Mouse (Mus musculus) gastrocnemius, postnatal 14 days (tissue): Measurements from ENCODE around the gene Tnr. TPM values are rescaled to one million over a fixed set of nuclear protein-coding genes. Genes with fewer than 3 reads are reported as not detected.
A peak's percentile ranks its signal among the peaks of the same experiment; 100 is the strongest.

Source experiments
- DNase-seq: peaks from one replicate; pipeline ENCODE4 v3.0.0; 2021; ENCODE audit warnings: mixed read lengths
- intact Hi-C: fragments of 180-260 bp; cut with DNase I; formaldehyde crosslinking; loops from one replicate; pipeline ENCODE4 v1.15.1; 2025; ENCODE audit warnings: low total_unique reads
- total RNA-seq, 2 experiments: library from RNA; stranded (reverse); gene quantifications; 2 replicates each; pipeline ENCODE4 v1.2.3; 2021

Gene Tnr
- total RNA-seq, 2 experiments from 2014 or later = 0.04 TPM; not detected in 1

DNA sequence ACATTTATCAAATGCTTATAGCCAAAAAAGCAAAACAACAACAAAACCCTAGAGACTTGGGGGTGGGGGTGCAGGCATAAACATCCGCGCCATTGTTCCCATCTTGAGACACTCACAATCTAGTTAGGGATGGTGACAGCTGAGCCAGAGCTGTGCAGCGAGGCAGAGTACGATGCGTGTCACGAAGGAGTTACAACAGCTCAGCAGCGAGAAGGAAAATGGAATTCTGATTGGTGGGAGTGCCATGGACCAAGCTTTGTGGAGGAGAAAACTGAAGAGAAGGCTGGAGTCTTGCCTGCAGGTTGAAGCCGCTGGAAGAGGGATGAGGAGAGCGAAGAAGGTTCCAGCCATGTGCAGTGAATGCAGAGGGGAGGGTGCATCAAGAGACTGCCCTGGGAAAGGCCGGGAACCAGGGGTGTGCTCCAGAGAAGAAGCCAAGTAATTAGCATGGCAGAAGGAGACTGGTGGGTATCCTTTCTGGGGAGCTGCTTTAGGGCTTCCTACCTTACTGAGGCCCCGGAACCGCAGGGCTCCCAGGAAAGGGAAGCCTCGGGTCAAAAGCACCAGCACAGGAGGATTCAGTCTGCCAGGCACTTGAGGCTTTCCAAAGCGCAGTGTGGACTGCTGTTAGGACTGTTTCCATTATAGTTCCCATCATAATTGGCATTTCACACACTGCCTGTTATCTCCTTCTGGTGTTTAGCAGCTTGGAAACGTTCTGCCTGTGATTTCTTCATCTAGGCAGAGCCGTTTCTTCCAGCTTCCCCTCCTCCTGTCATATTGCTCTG, 91.3 kb downstream of the Tnr start:
- intact Hi-C loops = no loop called here

DNA sequence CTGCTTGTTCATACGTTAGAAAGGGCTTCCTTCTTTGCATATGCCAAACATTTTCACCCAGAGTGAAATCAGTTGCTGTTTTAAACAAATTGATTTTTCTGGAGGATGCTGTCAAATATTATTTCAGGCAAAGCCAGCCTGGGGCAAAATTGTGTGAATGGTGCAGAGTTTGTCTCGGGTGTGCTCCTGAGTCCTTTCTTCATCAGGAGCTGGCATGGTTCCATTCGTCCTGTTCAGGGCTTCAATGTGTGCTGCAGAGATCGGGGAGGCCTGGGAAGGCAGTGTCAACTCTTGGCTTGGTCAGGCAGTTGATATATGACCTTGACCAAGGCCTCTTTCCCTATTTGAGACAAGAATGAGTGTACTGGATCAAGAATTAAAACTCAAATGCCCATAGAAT, 92.1 kb downstream of the Tnr start:
- intact Hi-C loops = no loop called here
- no peak for DNase-seq

More for the DNA sequence above, 91.3 kb downstream of the Tnr start:
- no peak for DNase-seq

DNA sequence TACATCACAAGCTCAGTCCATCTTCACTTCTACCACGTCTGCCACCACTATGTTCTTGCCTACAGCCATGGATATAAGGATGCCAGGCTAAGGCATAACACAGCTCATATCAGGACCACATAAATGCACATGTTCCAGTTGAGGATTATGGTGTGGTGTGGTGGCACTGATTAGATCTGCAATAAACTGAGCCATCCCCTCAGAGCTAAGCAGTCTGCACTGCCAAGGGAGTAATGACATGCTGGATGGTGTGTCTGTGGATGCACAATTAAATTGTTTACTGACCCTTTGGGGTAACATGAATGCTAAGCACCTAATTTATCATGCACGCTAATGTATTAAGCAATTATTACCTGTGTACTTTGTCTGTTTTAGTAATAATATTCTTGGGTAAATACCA, 95.6 kb downstream of the Tnr start:
- intact Hi-C loops = no loop called here
- no peak for DNase-seq

DNA sequence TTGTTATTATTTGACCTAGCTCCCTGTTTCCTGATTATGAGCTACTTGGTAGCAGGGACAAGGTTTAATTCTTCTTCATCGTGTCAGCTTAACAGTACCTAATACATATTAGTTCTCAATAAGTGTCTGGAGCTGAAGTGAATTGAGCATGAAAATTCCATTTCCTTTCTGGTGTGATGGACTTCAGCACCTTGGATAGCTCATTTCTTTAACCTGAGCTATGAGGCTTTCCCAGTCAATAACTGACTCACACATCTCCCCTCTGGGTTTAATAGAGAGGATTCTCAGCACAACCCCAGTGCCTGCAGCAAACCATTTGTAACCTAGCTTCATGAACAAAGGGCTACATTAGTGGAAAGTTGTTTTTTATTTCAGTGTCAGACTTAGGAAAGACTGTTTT, 97.8 kb downstream of the Tnr start:
- DNase-seq = no peak
- intact Hi-C loops = no loop called here

DNA sequence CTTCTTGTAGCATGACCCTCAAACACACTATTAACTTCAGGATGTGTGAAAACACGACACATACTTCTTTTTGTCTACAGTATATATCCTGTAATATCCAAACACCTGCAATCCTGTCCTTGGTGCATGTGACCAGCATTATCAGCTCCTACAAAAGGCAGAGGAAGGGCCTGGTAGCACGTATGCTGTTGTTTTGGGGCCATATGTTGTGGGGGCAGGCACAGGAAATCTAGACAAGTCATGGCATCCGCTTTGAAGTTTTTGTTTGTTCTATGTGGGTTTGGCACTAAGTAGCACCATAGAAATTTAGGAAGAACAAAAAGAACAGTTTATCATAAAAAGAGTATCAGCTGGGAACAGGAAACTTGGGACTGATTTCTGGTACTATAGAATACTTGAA, 105.5 kb downstream of the Tnr start:
- intact Hi-C loops = no loop called here
- DNase-seq = no peak

DNA sequence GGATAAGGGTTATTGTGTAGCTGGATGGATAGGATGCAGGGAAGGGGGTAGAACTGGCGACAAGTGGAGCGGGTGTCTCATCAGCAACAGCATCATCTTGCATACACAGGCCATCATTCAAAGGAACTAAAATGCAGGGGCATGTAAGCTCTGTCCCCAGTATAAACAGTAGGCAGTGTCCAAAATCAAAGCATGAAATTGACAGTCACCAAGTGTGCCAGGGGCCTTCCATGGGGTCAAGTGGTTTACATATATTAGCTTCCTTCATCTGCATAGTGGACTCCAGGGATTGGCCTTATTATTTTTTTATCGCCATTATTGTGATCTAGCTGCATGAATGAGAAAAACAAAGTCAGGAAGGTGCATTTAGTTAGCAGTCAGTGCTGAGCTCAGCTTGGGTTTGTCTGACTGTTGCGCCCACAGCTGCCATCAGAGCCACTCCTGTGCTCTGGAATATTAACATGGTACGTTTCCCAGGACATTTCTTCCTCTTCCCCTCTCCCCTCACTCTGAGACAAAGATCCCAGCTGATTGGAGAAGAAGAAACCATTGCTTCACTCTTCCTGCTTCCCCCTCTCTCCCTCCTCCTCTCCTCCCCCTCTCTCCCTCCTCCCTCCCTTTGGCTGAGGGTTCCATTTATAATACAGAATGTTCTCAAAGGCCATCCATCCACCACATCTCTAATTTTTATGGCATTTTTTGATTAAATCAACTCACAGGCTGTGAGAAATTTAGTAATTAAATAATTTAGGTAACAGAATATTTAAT, 106.4 kb downstream of the Tnr start:
- intact Hi-C loops = no loop called here
- DNase-seq = no peak

DNA sequence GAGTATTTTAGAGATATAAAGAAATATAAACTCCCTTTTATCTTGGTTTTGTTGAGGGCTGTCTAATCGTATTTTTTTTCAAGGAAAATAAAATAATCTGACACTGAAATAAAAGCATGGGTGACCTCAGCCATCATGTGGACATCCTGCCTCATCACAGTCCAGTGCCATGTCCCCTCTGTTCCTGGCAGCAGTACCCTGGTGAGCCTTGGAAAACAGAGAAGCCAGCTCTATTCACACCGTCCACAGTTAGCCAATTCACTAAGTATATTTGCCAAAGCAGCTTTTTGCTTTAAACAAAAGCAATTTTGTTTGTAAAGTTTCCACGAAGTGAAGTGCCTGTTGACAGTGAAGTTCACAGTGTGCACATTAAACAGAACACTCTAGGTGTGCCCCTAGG, 109.0 kb downstream of the Tnr start:
- no peak for DNase-seq
- intact Hi-C loops = no loop called here

DNA sequence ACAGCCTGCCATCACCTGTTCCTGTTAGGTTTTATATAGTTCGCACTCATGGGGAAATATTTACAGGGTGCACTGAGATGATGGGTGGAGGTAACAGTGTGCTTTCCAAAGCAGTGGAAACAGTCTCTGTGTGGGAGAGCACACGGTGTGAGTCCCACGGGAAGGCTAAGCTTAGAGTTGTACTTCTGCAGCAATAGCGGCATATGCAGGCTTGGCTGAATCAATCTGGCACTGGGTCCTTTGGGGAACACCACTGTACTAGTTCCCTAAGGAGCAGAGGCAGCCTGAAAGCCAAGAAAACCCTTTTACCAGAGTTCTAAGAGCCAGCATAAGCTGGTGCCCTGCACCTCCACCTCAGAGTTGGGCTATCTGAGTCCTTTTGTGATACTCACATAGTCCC, 115.8 kb downstream of the Tnr start:
- no peak for DNase-seq
- intact Hi-C loops = no loop called here

DNA sequence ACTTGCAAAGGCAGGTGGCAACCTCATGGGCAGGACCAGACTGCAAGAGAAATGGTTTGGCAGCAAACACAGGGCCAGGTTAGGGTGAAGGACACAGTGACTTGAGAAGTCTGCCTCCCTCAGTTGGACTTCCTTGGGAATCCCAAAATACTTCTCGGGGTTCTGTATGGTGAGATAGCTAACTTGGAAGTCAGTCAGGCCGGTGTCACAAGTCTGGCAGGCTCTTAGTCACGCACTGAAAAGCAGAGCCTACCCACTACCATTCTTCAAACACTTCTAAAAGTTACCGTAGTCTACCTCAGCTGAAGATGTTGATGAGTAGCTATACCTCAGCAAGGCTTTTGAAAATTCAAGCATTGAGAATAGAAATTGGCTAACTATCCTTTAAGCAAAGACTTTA, 122.2 kb downstream of the Tnr start:
- DNase-seq = no peak
- intact Hi-C loops = no loop called here

DNA sequence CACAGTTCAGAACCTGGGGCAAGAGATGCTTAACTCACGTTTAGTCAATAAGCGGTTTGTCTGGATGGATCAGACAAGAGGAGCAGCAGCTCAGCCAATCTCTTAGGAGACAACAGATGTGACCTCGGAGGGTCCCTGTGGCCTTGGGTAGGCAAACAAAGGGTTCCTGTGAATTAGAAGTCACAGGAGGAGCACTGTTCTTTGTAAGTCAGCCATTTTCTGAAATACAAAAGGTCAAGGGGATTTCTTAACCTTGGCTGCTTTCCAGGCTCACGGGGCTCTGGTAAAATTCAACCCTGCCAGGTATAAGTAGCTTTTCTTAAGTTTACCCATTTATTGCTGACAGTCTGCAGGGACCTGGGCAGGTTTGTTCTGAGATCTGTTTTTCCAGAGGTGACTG, 126.9 kb downstream of the Tnr start:
- intact Hi-C loops = no loop called here

DNA sequence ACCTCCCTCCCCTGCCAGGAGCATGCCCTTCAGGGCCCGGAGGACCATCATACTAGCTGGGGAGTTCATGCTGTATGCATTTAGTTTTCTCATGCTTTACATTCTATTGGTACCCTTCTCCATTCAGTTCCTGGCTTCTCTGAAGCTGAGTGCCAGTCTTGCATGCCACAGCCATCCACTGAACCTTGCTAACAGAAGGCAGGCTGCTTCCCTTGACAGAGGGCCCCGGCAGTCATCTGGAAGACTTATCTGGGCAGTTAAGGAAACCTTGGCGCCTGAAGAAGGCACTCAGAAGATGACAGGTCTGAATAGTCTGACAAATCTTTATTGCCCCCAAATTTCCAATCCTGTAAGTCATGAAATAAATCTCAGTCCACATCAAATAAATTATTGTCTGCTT, 131.7 kb downstream of the Tnr start:
- intact Hi-C loops = no loop called here
- no peak for DNase-seq

More for the DNA sequence above, 126.9 kb downstream of the Tnr start:
- DNase-seq = no peak

DNA sequence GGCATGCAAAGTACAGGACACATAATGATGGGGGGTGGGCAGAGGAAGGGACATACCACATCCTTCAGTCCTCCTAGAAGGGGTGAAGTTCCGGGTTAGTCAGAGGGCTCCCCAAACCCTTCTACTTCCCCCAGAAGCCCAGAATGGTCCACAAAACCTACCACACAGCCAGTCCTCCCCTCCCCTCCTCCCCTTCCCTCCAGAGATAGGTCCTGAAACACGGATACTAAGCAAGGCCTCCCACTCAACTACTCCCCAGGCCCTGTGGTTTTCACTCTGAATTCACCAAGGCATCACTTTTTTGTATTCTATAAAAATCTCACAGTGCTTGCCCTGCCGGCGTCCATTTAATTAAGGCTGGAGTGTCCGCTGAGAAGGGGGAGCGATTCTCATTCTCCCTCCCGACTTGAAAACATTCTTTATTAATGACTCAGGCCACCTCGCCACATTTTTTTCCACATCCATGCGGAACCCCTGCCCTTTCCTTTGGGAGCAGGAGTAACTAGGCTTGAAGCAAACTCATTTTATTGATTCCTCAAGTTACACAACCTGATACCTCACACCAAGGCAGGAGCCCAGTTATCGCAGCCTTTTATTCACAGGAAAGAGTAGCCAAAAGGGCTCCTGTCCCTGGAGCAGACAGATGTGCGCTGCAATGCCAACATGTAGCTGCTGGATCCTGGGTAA, 134.4 kb downstream of the Tnr start:
- no peak for DNase-seq
- intact Hi-C loops = no loop called here

DNA sequence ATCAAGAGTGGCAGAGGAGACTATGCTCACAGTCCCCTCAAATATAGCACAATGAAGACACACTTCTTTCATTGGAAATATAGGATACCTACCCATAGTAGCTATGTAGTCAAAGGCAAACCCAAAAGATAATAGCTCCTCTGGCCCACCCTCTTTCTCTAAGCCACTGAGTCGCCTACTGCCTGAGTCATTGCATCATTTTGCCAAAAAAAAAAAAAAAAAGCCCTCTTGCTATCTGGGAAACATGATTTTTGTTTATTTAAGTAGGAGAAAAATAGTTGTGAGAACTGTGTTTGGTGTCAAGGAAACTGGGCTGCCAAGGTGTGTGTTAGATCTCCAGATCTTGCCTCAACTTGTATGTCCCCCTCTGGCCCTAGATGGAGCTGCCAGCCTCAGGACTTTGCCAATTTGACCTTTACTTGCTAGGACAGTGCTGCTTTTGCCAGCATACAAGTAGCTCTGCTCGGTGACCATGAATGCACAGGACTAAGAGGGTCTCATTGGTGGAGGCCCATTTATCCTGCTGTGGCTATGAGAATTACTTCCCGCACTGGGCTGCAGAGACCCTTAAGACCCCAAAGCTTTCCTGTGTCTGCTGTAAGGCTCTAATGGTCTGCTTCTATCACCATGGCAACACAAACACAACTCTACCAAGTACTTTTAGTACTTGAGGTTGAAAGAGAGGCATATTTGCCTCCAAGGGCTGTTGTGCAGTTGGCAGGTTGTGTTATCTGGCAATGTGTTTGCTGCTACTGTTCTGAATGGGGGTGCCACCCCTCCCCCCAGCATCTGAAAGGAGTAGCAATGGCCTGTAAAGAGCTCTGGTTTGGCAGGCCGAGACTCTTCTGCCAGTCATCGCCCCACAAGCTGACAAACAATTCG, 137.3 kb downstream of the Tnr start:
- intact Hi-C loops = no loop called here
- DNase-seq = no peak

DNA sequence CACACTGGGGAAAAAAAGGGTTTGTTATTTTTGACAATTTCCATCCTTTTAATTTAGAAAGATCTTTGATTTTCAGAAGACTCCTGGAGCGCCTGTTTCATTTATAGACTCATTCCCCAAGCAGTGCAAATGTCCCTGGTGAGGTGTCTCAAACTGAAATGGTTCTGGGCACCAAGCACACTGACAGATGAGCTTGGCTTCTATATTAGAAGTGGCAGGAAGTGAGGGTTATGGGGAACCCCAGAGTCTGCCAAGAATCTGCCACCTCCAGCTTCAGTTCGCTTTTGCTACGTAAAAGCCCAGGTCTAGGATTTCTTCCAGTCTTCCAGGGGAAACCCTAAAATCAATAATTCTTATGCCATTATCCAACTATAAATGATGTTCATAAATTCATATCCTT, 140.9 kb downstream of the Tnr start:
- intact Hi-C loops = no loop called here
- DNase-seq = no peak

DNA sequence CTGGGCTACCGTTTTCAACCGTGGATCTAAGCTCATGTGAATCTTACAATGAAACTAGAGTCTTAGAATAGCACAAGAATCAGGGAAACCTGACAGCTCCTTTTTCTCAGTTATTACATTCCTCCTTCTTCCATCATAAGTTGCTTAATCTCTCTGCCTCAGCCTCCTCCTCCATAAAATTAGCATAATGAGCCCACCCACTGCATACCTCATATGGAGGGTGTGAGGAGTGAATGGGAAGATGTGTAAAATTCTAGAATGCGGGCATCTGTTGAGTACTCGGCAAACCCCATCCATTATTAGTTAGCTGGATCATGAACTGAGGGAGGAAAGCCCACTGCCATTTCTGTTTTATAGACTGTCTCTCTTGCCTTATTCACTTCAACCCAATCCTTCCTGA, 141.4 kb downstream of the Tnr start:
- intact Hi-C loops = no loop called here
- DNase-seq = no peak

DNA sequence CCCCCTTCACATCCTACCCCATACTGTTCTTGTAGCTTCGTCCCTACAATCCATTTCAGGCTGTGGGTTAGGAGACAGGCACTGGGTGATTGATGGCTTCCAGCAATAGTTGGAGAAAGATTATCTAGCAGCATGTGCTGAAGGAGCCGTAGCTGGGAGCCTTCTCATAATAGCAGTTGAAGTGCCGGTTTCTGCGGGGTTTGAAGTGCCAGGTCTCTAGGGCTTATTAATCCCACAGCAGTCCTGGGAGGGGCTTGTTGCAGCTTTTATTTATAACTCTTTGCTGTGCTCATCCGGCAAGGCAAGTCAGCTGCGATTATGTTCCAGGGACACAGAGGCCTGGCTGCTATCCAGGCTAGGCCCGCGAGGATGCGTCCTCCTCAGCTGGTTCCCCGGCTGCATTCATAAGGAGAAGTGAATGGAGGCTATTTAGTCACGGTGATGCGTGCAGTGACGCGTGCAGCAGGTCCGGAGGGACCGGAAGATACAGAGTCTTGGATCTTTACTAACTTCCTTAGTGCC, 147.1 kb downstream of the Tnr start:
- peak; percentile 58 for DNase-seq
- intact Hi-C loops = no loop called here

DNA sequence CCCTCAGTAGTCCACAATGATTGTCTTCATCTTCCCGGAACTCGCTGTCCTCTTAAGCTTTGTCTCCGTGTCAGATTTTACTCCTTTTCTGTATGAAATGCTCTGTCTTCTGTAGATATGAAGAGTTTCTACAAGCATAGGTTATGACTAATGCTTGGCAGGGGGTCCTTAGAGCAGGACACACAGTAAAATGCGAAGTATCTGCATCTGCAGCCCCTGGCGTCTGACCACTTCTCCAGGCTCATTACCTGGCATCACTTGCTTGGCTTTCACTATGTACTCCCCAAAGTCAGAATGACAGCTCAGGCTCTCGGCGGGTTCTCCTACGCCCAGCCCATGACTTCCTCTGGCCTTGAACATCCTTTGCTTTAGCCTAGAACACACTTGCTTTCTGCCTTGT, 147.6 kb downstream of the Tnr start:
- intact Hi-C loops = no loop called here
- DNase-seq = no peak

DNA sequence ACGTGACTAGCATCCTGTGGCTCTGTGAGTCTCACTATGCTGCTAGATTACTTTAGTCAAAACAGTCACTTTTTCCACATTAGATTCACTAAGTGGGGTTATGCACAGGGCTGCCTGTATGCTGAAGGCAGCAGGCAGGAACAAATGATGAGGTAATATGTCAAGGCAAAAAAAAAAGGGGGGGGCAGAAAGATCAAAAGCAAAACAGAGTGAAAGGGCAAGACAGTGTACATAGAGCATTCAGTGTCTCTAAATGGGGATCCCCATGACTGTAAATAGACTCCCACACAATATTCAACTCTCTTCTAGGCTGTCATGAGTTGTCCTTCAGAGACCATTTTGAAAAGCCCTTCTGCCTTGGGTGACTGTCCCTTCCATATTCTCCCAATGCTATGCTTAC, 150.7 kb downstream of the Tnr start:
- intact Hi-C loops = no loop called here
- no peak for DNase-seq

DNA sequence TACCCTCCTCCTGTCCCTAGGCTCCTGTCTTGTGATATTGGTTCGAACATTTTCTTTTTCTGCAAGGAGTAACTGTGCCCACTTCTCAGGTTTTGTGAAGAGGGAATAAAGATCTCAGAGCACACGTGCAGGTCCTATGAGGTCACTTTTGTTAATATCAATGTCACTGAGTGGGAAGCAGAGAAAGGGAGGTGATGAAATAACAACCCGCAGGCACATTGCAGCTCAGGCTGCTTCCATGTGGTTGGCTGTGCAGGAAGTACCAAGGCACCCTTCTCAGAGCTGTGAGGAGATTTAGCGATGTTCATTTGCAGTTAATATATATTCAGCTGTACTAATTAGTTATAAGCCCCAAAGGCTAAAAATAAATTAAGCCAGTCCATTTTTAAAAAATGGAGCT, 151.9 kb downstream of the Tnr start:
- intact Hi-C loops = no loop called here
- DNase-seq = no peak
